Mouse (Mus musculus) spleen, postnatal 4 days (tissue): ENCODE results near the gene Olfr1297.

Source experiments
- DNase-seq, 2 experiments: peaks; one replicate each; pipeline ENCODE4 v3.0.0; 2022; ENCODE audit warnings: low spot score in 2 of 2

Gene Olfr1297

GRCm38 (mm10) chr2:111626397-111626796, at the start of gene Olfr1297:
Gene Olfr1297, minus strand, starts transcription at chr2:111626497.
- no peak for DNase-seq

GRCm38 (mm10) chr2:111661119-111661518, 34.8 kb upstream of the Olfr1297 start, which contains the start of gene Olfr1299:
Gene Olfr1299, plus strand, starts transcription at chr2:111661419.
- no peak for DNase-seq

- DNase-seq, result no peak
Observed at GRCm38 (mm10) chr2:111649101-111649500, 22.8 kb upstream of the Olfr1297 start, which contains the start of gene Olfr1298. Gene Olfr1298, minus strand, starts transcription at chr2:111649201.

GRCm38 (mm10) chr2:111569581-111569980, 56.7 kb downstream of the Olfr1297 start, which contains the start of gene Olfr1295:
Gene Olfr1295, minus strand, starts transcription at chr2:111569681.
- no peak for DNase-seq
